Mouse (Mus musculus): Measurements from ENCODE around the gene Cd6.

- TF ChIP-seq CTCF (IDR thresholded peaks at IDR 0.05; ENCODE audit: insufficient read depth, low read depth, low read length), result no peak
- no peak for TF ChIP-seq POLR2A (IDR thresholded peaks at IDR 0.05; ENCODE audit: insufficient read depth, low read depth, low read length)
Observed at GRCm38 (mm10) chr19:10860072-10860497, 30.2 kb upstream of the Cd6 start.
